Mouse (Mus musculus): ENCODE results near the gene A4galt. TPM values are rescaled to one million over a fixed set of nuclear protein-coding genes. Genes with fewer than 3 reads are reported as not detected.

A4galt gene
- polyA plus RNA-seq (2014; fragmentation: Illumina TruSeq; extraction: RNeasy Lipid Tissue Mini Kit (QIAGEN cat#74804)): 3.2 TPM

DNA sequence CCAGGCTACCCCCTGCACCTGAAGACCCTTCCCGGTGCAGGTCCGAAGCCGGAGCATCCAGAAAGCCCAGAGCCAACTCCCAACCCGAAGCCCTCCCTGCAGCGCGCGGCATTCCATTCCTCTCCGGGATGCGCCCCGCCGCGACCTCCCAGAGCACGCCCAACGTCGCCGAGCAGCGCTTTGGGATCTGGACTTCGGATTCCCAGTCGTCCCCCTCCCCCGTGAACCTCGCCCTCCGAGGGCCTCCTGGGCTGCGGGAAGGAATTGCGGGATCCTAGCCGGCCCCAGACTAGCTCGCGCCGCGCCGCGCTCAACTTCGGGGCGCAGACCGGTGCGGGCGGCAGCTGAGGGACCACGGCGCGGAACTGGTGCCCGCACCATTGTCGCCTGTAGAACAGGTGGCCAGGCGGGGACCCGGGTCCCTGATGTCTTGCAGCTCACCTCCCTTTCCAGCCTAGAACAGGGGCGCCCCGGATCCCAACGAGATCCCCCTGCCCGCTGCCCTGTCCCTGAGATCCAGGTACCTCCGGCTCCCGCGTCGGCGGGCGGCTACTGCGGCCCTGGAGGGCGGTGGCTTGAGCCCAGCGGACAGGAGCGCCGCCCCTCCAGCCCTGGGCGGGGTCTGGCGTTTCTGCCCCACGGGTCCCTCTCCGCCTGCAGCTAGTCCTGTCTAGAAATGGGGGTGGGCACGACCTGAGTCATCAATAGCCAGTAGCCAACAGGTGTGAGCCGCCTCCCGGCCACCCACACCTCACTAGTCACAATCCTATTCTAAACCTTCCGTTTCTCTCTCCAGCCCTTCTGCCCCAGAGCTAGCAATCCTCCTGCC is at the start of gene A4galt:
TSS of gene A4galt (minus strand) at position 599 of the 829 bp plus-strand sequence.

Other genes with a start within 250 kb of the A4galt start
- 0.46 TPM for gene Nfam1, start 218.5 kb downstream of the A4galt start, polyA plus RNA-seq (2014; fragmentation: Illumina TruSeq; extraction: RNeasy Lipid Tissue Mini Kit (QIAGEN cat#74804))
- 2.3 TPM for gene Serhl, start 162.3 kb downstream of the A4galt start, polyA plus RNA-seq (2014; fragmentation: Illumina TruSeq; extraction: RNeasy Lipid Tissue Mini Kit (QIAGEN cat#74804))
- gene Rrp7a, start 129.0 kb downstream of the A4galt start, polyA plus RNA-seq (2014; fragmentation: Illumina TruSeq; extraction: RNeasy Lipid Tissue Mini Kit (QIAGEN cat#74804)): 0.48 TPM
- 23.3 TPM for gene Poldip3, start 102.4 kb downstream of the A4galt start, polyA plus RNA-seq (2014; fragmentation: Illumina TruSeq; extraction: RNeasy Lipid Tissue Mini Kit (QIAGEN cat#74804))
- gene Cyb5r3, start 79.2 kb downstream of the A4galt start, polyA plus RNA-seq (2014; fragmentation: Illumina TruSeq; extraction: RNeasy Lipid Tissue Mini Kit (QIAGEN cat#74804)): 81.1 TPM
- gene Arfgap3, start 98.5 kb upstream of the A4galt start, polyA plus RNA-seq (2014; fragmentation: Illumina TruSeq; extraction: RNeasy Lipid Tissue Mini Kit (QIAGEN cat#74804)): 17.6 TPM
- gene Pacsin2, start 212.8 kb upstream of the A4galt start, polyA plus RNA-seq (2014; fragmentation: Illumina TruSeq; extraction: RNeasy Lipid Tissue Mini Kit (QIAGEN cat#74804)): 32.6 TPM

Data from ovary, adult 10 weeks (tissue).